Mouse (Mus musculus) C2C12 (cell line): Measurements from ENCODE around the gene Gm10837. TPM values are rescaled to one million over a fixed set of nuclear protein-coding genes. Genes with fewer than 3 reads are reported as not detected.

Experiments used
- H3K27me3 ChIP-seq: one replicate; pipeline ENCODE4 v1.6.1; 2011; ENCODE audit not compliant: control insufficient read depth, insufficient read depth, insufficient read length
- H3K36me3 ChIP-seq: one replicate; pipeline ENCODE4 v1.6.1; 2011; ENCODE audit not compliant: control insufficient read depth, insufficient read depth
- H3K4me3 ChIP-seq: one replicate; pipeline ENCODE4 v1.5.1; 2011; ENCODE audit warnings: mild to moderate bottlenecking, control low read depth; ENCODE audit not compliant: poor library complexity, insufficient read depth, severe bottlenecking
- H3K79me2 ChIP-seq: one replicate; pipeline ENCODE4 v1.6.1; 2011; ENCODE audit not compliant: control insufficient read depth, insufficient read depth
- H3K79me3 ChIP-seq: one replicate; pipeline ENCODE4 v1.6.1; 2011; ENCODE audit warnings: low read depth, control low read depth
- H3ac ChIP-seq: one replicate; pipeline ENCODE3; 2011; ENCODE audit warnings: low read depth; ENCODE audit not compliant: control insufficient read depth, insufficient read length
- CEBPB ChIP-seq: IDR thresholded peaks from one replicate; pipeline ENCODE4 v1.6.1; 2011; ENCODE audit warnings: low read depth, mild to moderate bottlenecking, control low read depth, moderate library complexity
- CTCF ChIP-seq: IDR thresholded peaks from one replicate; pipeline ENCODE4 v1.5.1; 2011; ENCODE audit not compliant: control insufficient read depth, insufficient read depth, insufficient read length
- FOSL1 ChIP-seq: IDR thresholded peaks from one replicate; pipeline ENCODE4 v1.8.0; 2011; ENCODE audit warnings: mild to moderate bottlenecking, low read length; ENCODE audit not compliant: poor library complexity, insufficient read depth, severe bottlenecking
- MAX ChIP-seq: IDR thresholded peaks from one replicate; pipeline ENCODE4 v1.6.1; 2011; ENCODE audit warnings: mild to moderate bottlenecking, control low read depth
- MYOD1 ChIP-seq: IDR thresholded peaks from one replicate; pipeline ENCODE4 v1.6.1; 2011; ENCODE audit warnings: low read depth; ENCODE audit not compliant: control insufficient read depth, insufficient read length
- MYOG ChIP-seq: IDR thresholded peaks from one replicate; pipeline ENCODE4 v1.6.1; 2011; ENCODE audit not compliant: control insufficient read depth, insufficient read length; ENCODE audit errors: extremely low read depth
- USF1 ChIP-seq: IDR thresholded peaks from one replicate; pipeline ENCODE4 v1.6.1; 2011; ENCODE audit warnings: low read depth, mild to moderate bottlenecking, control low read depth, moderate library complexity
- polyA plus RNA-seq: library from polyadenylated mRNA; unstranded; fragments of >200 nt; fragmentation: generic; extraction: Trizol; gene quantifications from one replicate; pipeline ENCODE4 v1.2.1, GENCODE M21; 2012; ENCODE audit warnings: missing spikeins

Gm10837 gene
- polyA plus RNA-seq, 1 experiment: not detected

- no peaks in the 10 kb centered on the region for H3K36me3 ChIP-seq
- no peak overlapping the region for H3K4me3 ChIP-seq
- H3K79me2 ChIP-seq: no peaks in the 10 kb centered on the region
- no peak overlapping the region for H3ac ChIP-seq
- no peaks in the 10 kb centered on the region for H3K79me3 ChIP-seq
- peaks cover 6% of the 10 kb centered on the region for H3K27me3 ChIP-seq
- no peak for TF ChIP-seq MYOG
- TF ChIP-seq MAX: no peak
- no peak for TF ChIP-seq CEBPB
- TF ChIP-seq USF1: no peak
- TF ChIP-seq FOSL1: no peak
Measured at GRCm38 (mm10) chr14:122492015-122492414, 1.6 kb downstream of the Gm10837 start.

GRCm38 (mm10) chr14:122509058-122509457, 18.7 kb downstream of the Gm10837 start:
- H3ac ChIP-seq: no peak overlapping the region

DNA sequence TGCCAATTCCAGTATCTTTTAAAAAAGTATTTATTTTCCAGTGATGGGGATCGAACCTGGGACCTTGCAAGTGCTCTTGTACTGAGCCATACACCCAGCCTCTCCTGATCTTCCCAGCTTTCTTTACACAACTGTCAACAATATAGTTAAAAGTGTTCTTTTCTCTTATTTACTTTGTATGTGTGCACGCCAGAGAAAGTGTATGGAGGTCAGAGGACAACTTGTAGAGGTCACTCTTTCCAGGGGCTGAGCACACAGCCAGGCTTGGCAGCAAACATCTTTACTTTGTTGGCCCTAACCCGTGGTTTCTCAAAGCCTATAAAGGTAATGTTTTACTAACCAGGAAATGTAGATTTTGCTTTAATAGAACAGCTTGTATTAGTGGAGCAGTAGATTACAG, 21.1 kb downstream of the Gm10837 start:
- TF ChIP-seq MYOG (no peak), USF1 (no peak), MAX (no peak), CEBPB (no peak), CTCF (no peak), FOSL1 (no peak), MYOD1 (no peak)
- no peaks in the 10 kb centered on the region for H3K79me3 ChIP-seq
- no peaks in the 10 kb centered on the region for H3K79me2 ChIP-seq
- H3K4me3 ChIP-seq: no peak overlapping the region
- peaks cover 8% of the 10 kb centered on the region for H3K27me3 ChIP-seq
- H3K36me3 ChIP-seq: no peaks in the 10 kb centered on the region
- no peak overlapping the region for H3ac ChIP-seq

More at GRCm38 (mm10) chr14:122509058-122509457, 18.7 kb downstream of the Gm10837 start:
- H3K27me3 ChIP-seq: peaks cover 8% of the 10 kb centered on the region
- no peaks in the 10 kb centered on the region for H3K79me3 ChIP-seq
- no peak for TF ChIP-seq USF1
- no peak for TF ChIP-seq MYOG
- no peak for TF ChIP-seq CEBPB
- no peak for TF ChIP-seq FOSL1
- TF ChIP-seq CTCF: no peak
- no peak for TF ChIP-seq MAX
- no peak for TF ChIP-seq MYOD1
- H3K4me3 ChIP-seq: no peak overlapping the region
- no peaks in the 10 kb centered on the region for H3K79me2 ChIP-seq
- H3K36me3 ChIP-seq: no peaks in the 10 kb centered on the region

- H3ac ChIP-seq: no peak overlapping the region
- no peak overlapping the region for H3K4me3 ChIP-seq
- H3K36me3 ChIP-seq: no peaks in the 10 kb centered on the region
- peaks cover 8% of the 10 kb centered on the region for H3K27me3 ChIP-seq
- no peaks in the 10 kb centered on the region for H3K79me3 ChIP-seq
- no peaks in the 10 kb centered on the region for H3K79me2 ChIP-seq
- TF ChIP-seq MAX: no peak
- TF ChIP-seq MYOG: no peak
- TF ChIP-seq MYOD1: peak; percentile 73
- no peak for TF ChIP-seq FOSL1
- peak; percentile 21 for TF ChIP-seq CEBPB
- TF ChIP-seq CTCF: no peak
Measured at GRCm38 (mm10) chr14:122513511-122514036, 23.2 kb downstream of the Gm10837 start.

GRCm38 (mm10) chr14:122528475-122528874, 38.1 kb downstream of the Gm10837 start:
- Histone ChIP-seq H3K79me2 (no peaks in the 10 kb centered on the region), H3ac (no peak overlapping the region), H3K27me3 (no peaks in the 10 kb centered on the region), H3K36me3 (no peaks in the 10 kb centered on the region), H3K4me3 (no peak overlapping the region), H3K79me3 (no peaks in the 10 kb centered on the region)
- TF ChIP-seq CEBPB: no peak
- TF ChIP-seq MYOG: no peak

- Histone ChIP-seq H3K36me3 (no peaks in the 10 kb centered on the region), H3K79me3 (no peaks in the 10 kb centered on the region), H3K79me2 (peaks cover 30% of the 10 kb centered on the region), H3K27me3 (no peaks in the 10 kb centered on the region), H3K4me3 (peak within 1 kb of the TSS; percentile 56), H3ac (peak within 1 kb of the TSS; percentile 18)
- TF ChIP-seq MYOD1: no peak
- peak; percentile 14 for TF ChIP-seq MAX
- TF ChIP-seq CTCF: no peak
Measured at GRCm38 (mm10) chr14:122534017-122534924, 43.9 kb downstream of the Gm10837 start, which contains the start of gene Pcca. Pcca (plus strand) TSS chr14:122534324.
